Mouse (Mus musculus): ENCODE measurements around the gene Eipr1. TPM values are rescaled to one million over a fixed set of nuclear protein-coding genes. Genes with fewer than 3 reads are reported as not detected.

Gene Eipr1
- polyA plus RNA-seq, 1 experiment from 2014 or later = 70.9 TPM

Other genes starting within 250 kb of the Eipr1 start
- gene Dcdc2c, start 199.4 kb upstream of the Eipr1 start, polyA plus RNA-seq (2015; fragmentation: Nextera tagmentation; extraction: Ambion mirVana) = 0.10 TPM in 1 of 2 replicates, not detected in the other
- gene Allc, start 169.3 kb upstream of the Eipr1 start, polyA plus RNA-seq (2015; fragmentation: Nextera tagmentation; extraction: Ambion mirVana) = 0.10 TPM in 1 of 2 replicates, not detected in the other
- 1.2 and 1.9 TPM in 2 replicates for gene Colec11, start 128.4 kb upstream of the Eipr1 start, polyA plus RNA-seq (2015; fragmentation: Nextera tagmentation; extraction: Ambion mirVana)
- gene Rps7, start 115.8 kb upstream of the Eipr1 start, polyA plus RNA-seq (2015; fragmentation: Nextera tagmentation; extraction: Ambion mirVana) = 389 and 432 TPM in 2 replicates
- gene Rnaseh1, start 102.2 kb upstream of the Eipr1 start, polyA plus RNA-seq (2015; fragmentation: Nextera tagmentation; extraction: Ambion mirVana) = 20.5 and 25.2 TPM in 2 replicates
- gene Adi1, start 76.6 kb upstream of the Eipr1 start, polyA plus RNA-seq (2015; fragmentation: Nextera tagmentation; extraction: Ambion mirVana) = 29.4 and 30.0 TPM in 2 replicates
- gene Trappc12, start 1.3 kb upstream of the Eipr1 start, polyA plus RNA-seq (2015; fragmentation: Nextera tagmentation; extraction: Ambion mirVana) = 40.2 and 43.1 TPM in 2 replicates